Comparison of ENCODE assay signal across 8 mouse cellular contexts in the genomic region with DNA sequence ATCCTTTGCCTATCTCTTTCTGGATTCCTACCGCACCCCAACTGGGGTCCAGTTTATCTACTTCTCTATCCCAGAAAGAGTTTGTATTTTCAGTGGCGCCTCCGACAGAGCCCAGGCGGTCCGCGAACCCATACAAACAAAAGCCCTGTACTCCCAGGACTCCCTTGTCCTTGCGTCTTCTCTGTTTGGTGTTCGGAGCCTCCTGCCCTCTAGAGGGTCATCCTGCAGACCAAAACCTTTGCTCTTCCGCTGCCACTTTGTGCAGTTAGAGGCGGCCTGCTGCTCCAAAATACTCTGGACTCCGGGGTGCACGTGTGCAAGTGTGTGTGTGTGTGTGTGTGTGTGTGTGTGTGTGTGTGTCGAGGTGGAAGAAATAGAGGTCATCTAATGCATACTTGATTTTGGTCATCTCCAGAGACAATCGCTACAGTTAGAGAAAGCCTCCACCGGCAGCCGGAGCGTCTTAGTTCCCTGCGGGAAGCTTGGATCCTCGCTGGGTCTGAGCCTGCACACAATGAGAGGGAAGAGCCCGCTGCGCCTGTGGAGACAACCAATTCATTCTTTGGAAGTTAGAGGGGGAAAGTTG. TPM values are rescaled to one million over a fixed set of nuclear protein-coding genes. Genes with fewer than 3 reads are reported as not detected.
DNase-seq lines count a peak whose midpoint lies in the region; ATAC-seq and TF ChIP-seq lines count a peak whose summit lies in the region.

No protein-coding gene starts in this region.

- ATAC-seq in forebrain, embryonic 13.5 days: no peak
- ATAC-seq in intestine, postnatal 0 days: no peak
- no peak for ATAC-seq in lung, embryonic 14.5 days (ENCODE audit: insufficient read depth)
- no peak for ATAC-seq in stomach, embryonic 14.5 days (ENCODE audit: insufficient number of reproducible peaks, insufficient read depth, low FRiP score, low read depth)

- H3K9ac ChIP-seq in heart, adult 2 months (ENCODE audit: low read depth, low read length): peak overlapping the region; percentile 69
- peak overlapping the region; percentile 72; the same call in 1 of the 2 replicates for H3K9ac ChIP-seq in forebrain, embryonic 13.5 days
- peak overlapping the region; percentile 51 for H3K9ac ChIP-seq in intestine, postnatal 0 days (ENCODE audit: low read depth, low read length)
- peak overlapping the region; percentile 85 for H3K9ac ChIP-seq in lung, embryonic 14.5 days
- peak overlapping the region; percentile 86 for H3K9ac ChIP-seq in stomach, embryonic 14.5 days (replicated peaks; ENCODE audit: low read depth, low read length)

- DNase-seq in heart, adult 2 months: peak; percentile 33 to 46
- DNase-seq in heart, adult 8-10 months (ENCODE audit: low spot score): no peak
- peak; percentile 40 for DNase-seq in adrenal gland, postnatal 14 days
- peak; percentile 73 for DNase-seq in lung, embryonic 14.5 days
- no peak for DNase-seq in spleen, adult 12 weeks (ENCODE audit: low spot score)

- intact Hi-C loops in heart, adult 2 months (cut with DNase I): loop anchor here (5.0 to 10.0 kb wide), 4 partner anchors 46 to 142 kb away; no protein-coding TSS in a partner anchor

- TF ChIP-seq EP300 in heart, adult 2 months (IDR thresholded peaks at IDR 0.05; ENCODE audit: insufficient read depth, low read depth, low read length): no peak

- H3K9me3 ChIP-seq in forebrain, embryonic 13.5 days (replicated peaks): no peaks in the 10 kb centered on the region
- no peaks in the 10 kb centered on the region for H3K9me3 ChIP-seq in intestine, postnatal 0 days (ENCODE audit: control insufficient read depth)
- H3K9me3 ChIP-seq in lung, embryonic 14.5 days (ENCODE audit: low read depth, low read length): no peaks in the 10 kb centered on the region
- no peaks in the 10 kb centered on the region for H3K9me3 ChIP-seq in stomach, embryonic 14.5 days (ENCODE audit: control insufficient read depth, low read depth, low read length)

- 7% methylated on average over 21 of the region's 21 CpGs for WGBS in heart, adult 2 months
- WGBS in forebrain, embryonic 13.5 days: under 1% methylated on average over 21 of the region's 21 CpGs
- WGBS in intestine, postnatal 0 days: 12% methylated on average over 21 of the region's 21 CpGs
- 1% methylated on average over 21 of the region's 21 CpGs for WGBS in lung, embryonic 14.5 days
- WGBS in stomach, embryonic 14.5 days: 1% methylated on average over 21 of the region's 21 CpGs

- peak overlapping the region; percentile 87 for H3K27ac ChIP-seq in heart, adult 2 months
- H3K27ac ChIP-seq in forebrain, embryonic 13.5 days: no peak overlapping the region
- H3K27ac ChIP-seq in intestine, postnatal 0 days (ENCODE audit: low read depth, low read length): no peak overlapping the region
- H3K27ac ChIP-seq in lung, embryonic 14.5 days (ENCODE audit: low read depth): peak overlapping the region; percentile 96
- peak overlapping the region; percentile 91 for H3K27ac ChIP-seq in stomach, embryonic 14.5 days (ENCODE audit: low read length)

- H3K36me3 ChIP-seq in heart, adult 2 months (ENCODE audit: control insufficient read depth, insufficient read depth, low read length): no peaks in the 10 kb centered on the region
- H3K36me3 ChIP-seq in forebrain, embryonic 13.5 days (ENCODE audit: poor library complexity, severe bottlenecking): no peaks in the 10 kb centered on the region
- no peaks in the 10 kb centered on the region for H3K36me3 ChIP-seq in intestine, postnatal 0 days (ENCODE audit: control insufficient read depth, insufficient read depth)
- no peaks in the 10 kb centered on the region for H3K36me3 ChIP-seq in lung, embryonic 14.5 days (ENCODE audit: insufficient read depth)
- H3K36me3 ChIP-seq in stomach, embryonic 14.5 days (ENCODE audit: control insufficient read depth, insufficient read depth, low read length): no peaks in the 10 kb centered on the region

- no peak for TF ChIP-seq POLR2A in heart, adult 2 months (IDR thresholded peaks at IDR 0.05; ENCODE audit: insufficient read depth, low read depth, low read length)

- no peak for TF ChIP-seq CTCF in heart, adult 2 months (IDR thresholded peaks at IDR 0.05)
- TF ChIP-seq CTCF in intestine, postnatal 0 days (IDR thresholded peaks at IDR 0.05; ENCODE audit: low read depth): no peak; the same call in 1 of the 2 replicates
- TF ChIP-seq CTCF in lung, embryonic 14.5 days (IDR thresholded peaks at IDR 0.05; ENCODE audit: low read depth): peak; percentile 7; the same call in 1 of the 2 replicates

- H3K27me3 ChIP-seq in heart, adult 2 months (ENCODE audit: control insufficient read depth, insufficient read depth, low read length): no peaks in the 10 kb centered on the region
- H3K27me3 ChIP-seq in forebrain, embryonic 13.5 days: peaks cover 26% of the 10 kb centered on the region
- no peaks in the 10 kb centered on the region for H3K27me3 ChIP-seq in intestine, postnatal 0 days (replicated peaks; ENCODE audit: control insufficient read depth, insufficient read depth, low read length)
- H3K27me3 ChIP-seq in lung, embryonic 14.5 days (ENCODE audit: insufficient read depth, low read length): no peaks in the 10 kb centered on the region
- no peaks in the 10 kb centered on the region for H3K27me3 ChIP-seq in stomach, embryonic 14.5 days (ENCODE audit: control insufficient read depth, insufficient read depth, low read length)

- peak overlapping the region; percentile 98 for H3K4me2 ChIP-seq in forebrain, embryonic 13.5 days
- peak overlapping the region; percentile 95 for H3K4me2 ChIP-seq in intestine, postnatal 0 days (replicated peaks; ENCODE audit: low read depth)
- H3K4me2 ChIP-seq in lung, embryonic 14.5 days: peak overlapping the region; percentile 73
- peak overlapping the region; percentile 48 for H3K4me2 ChIP-seq in stomach, embryonic 14.5 days (replicated peaks; ENCODE audit: low read depth, low read length)

- H3K79me2 ChIP-seq in heart, adult 2 months (replicated peaks; ENCODE audit: control insufficient read depth, insufficient read depth, low read length): no peaks in the 10 kb centered on the region

- peaks cover 2% of the 10 kb centered on the region; the same call in 1 of the 2 replicates for H3K4me1 ChIP-seq in heart, adult 2 months (ENCODE audit: control insufficient read depth, insufficient read depth, low read length)
- peaks cover 9% of the 10 kb centered on the region for H3K4me1 ChIP-seq in forebrain, embryonic 13.5 days
- peaks cover 4% of the 10 kb centered on the region; the same call in 1 of the 2 replicates for H3K4me1 ChIP-seq in intestine, postnatal 0 days (replicated peaks; ENCODE audit: control insufficient read depth, insufficient read depth, low read length)
- peaks cover 10% of the 10 kb centered on the region for H3K4me1 ChIP-seq in lung, embryonic 14.5 days (ENCODE audit: insufficient read depth)
- peaks cover 15% of the 10 kb centered on the region for H3K4me1 ChIP-seq in stomach, embryonic 14.5 days (ENCODE audit: control insufficient read depth, insufficient read depth, low read length)

- peak overlapping the region; percentile 81 for H3K4me3 ChIP-seq in heart, adult 2 months
- H3K4me3 ChIP-seq in forebrain, embryonic 13.5 days: peak overlapping the region; percentile 63
- H3K4me3 ChIP-seq in intestine, postnatal 0 days (ENCODE audit: low read depth, low read length): peak overlapping the region; percentile 71
- H3K4me3 ChIP-seq in lung, embryonic 14.5 days (ENCODE audit: low read depth, low read length): peak overlapping the region; percentile 71
- peak overlapping the region; percentile 75 for H3K4me3 ChIP-seq in stomach, embryonic 14.5 days (ENCODE audit: low read depth, low read length)

RNA-seq across cellular contexts. Expression of a gene that starts 1.1 kb away (rescaled TPM):
- 1 to 10 TPM; 3.4 to 5.0 TPM for total RNA-seq in heart, adult 2 months (2021)
- 2.3 and 2.7 TPM in 2 replicates for polyA plus RNA-seq in heart, adult 2 months (2012; rRNA removed)
- 1 to 10 TPM; 2.9 to 3.8 (median 3.3) TPM for total RNA-seq in heart, adult 8-10 months (2022)
- 4.6 and 5.5 TPM in 2 replicates for total RNA-seq in adrenal gland, postnatal 14 days (2021)
- polyA plus RNA-seq in forebrain, embryonic 13.5 days (2015; fragmentation: Nextera tagmentation; extraction: Ambion mirVana): 0.76 and 0.84 TPM in 2 replicates
- polyA plus RNA-seq in intestine, postnatal 0 days (2015; fragmentation: Nextera tagmentation; extraction: Ambion mirVana): 2.5 and 2.9 TPM in 2 replicates
- 23.4 and 23.8 TPM in 2 replicates for polyA plus RNA-seq in lung, embryonic 14.5 days (2014; fragmentation: Nextera tagmentation; extraction: Ambion mirVana)
- 13.0 and 14.4 TPM in 2 replicates for polyA plus RNA-seq in stomach, embryonic 14.5 days (2014; fragmentation: Nextera tagmentation; extraction: Ambion mirVana)

Comparison
In these comparisons a context has a peak if more than half of its experiments do, and no peak if none do; other contexts are left out.
1. DNase-seq: peak in heart, adult 2 months (2 of 2), adrenal gland, postnatal 14 days (single experiment) and lung, embryonic 14.5 days (single experiment); none in heart, adult 8-10 months (single experiment) and spleen, adult 12 weeks (single experiment).
2. H3K27ac ChIP-seq: peak in heart, adult 2 months (single experiment), lung, embryonic 14.5 days (single experiment) and stomach, embryonic 14.5 days (single experiment); none in forebrain, embryonic 13.5 days (single experiment) and intestine, postnatal 0 days (single experiment).
3. H3K4me2 ChIP-seq: peak in every context shown above with its lines; median percentile 98 in forebrain, embryonic 13.5 days; 95 in intestine, postnatal 0 days; 73 in lung, embryonic 14.5 days; 48 in stomach, embryonic 14.5 days.
4. Peak in every context shown above with its lines, with median percentiles within 50 percentile points of each other: H3K4me3 ChIP-seq and H3K9ac ChIP-seq.